Mouse (Mus musculus) megakaryocyte-erythroid progenitor cell, adult 5 weeks (primary cell): Measurements from ENCODE around the gene Slc5a7. TPM values are rescaled to one million over a fixed set of nuclear protein-coding genes. Genes with fewer than 3 reads are reported as not detected.

Experiments
- polyA plus RNA-seq: library from polyadenylated mRNA; stranded (reverse); fragments of >175 nt; gene quantifications from 2 replicates; pipeline ENCODE4 v1.2.3, GENCODE M21; 2012

Gene Slc5a7
- polyA plus RNA-seq, result not detected in 2 replicates

DNA sequence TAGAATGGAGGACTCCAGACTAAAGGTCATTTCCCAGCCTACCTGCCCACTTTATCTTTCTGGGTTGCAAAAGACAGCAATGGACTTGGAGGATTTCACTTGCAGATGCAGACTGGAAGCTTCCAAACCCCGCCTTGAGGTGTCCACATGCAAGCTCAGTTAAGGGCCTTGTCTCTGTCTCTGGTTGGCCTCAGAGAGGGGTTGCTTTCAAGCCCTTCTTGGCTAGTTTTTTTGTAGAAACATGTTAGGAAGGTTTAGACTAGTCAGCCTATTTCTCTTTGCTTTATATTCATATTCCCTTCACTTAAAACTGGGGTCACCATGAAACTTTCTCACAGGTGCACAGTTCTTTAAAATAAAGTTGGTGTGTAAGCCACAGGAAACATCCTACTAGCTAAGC is at the start of gene Slc5a7:
Gene Slc5a7 (minus strand): TSS at position 101 of the 400 bp plus-strand sequence.

